Mouse (Mus musculus) cerebellum, adult 11 months (tissue): Measurements from ENCODE around the gene Tiam1.

ENCODE experiments used
- DNase-seq: peaks from one replicate; pipeline ENCODE4 v3.0.0; 2022

Tiam1 gene

DNA sequence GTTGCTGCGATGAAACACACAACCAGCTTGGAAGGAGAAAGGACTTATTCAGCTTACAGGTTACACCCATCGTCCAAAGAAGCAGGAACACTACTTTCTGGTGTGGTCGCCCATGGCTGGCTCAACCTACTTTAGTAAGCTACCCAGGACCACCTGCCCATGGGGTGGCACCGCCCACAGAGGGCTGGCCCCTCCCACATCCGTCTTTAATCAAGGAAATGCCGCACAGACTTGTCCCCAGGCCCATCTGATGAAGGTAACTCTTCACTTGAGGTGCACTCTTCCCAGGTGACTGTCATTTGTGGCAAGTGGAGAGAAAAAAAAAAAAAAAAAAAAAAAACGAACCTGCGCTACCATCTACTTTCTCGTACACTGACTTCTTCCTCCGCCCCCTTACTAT is 381.0 kb downstream of the Tiam1 start:
- no peak for DNase-seq

DNA sequence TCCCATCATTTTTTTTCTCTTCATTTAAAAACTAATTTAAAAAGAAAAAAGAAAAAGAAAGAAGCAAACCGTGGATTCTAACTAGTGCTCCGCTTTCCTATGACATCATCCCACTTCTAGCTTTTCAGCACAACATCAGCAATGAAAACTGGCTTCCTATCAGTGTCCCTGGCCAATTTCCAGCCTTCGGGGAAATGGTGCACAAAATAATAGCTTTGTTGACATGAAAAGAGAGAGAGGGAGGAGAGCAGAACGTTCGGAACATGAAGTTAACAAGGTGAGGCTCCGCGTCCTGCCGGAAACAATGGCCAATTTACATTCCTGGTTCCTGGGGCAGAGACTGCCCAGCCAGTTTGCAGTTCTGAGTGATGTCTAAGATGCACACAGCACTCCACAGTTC is 381.5 kb downstream of the Tiam1 start:
- DNase-seq, result no peak

DNA sequence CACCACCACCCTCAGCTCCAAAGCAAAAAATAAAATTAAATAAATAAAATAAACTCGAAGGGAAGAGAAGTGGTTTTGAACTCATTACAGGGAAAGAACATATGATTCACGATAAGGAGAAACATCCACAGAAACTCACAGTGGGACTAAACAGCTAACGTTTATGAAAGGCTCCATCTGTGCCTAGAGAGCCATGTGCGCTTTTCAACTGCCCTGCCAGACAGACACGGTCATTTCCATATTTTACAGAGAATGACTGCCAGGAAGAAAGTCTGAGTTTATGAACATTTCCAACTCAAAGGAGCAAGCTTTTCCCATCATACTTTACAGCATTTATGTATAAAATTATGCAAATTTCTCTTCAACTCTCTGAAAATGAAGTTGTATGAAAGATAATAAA is 386.2 kb downstream of the Tiam1 start:
- no peak for DNase-seq

DNA sequence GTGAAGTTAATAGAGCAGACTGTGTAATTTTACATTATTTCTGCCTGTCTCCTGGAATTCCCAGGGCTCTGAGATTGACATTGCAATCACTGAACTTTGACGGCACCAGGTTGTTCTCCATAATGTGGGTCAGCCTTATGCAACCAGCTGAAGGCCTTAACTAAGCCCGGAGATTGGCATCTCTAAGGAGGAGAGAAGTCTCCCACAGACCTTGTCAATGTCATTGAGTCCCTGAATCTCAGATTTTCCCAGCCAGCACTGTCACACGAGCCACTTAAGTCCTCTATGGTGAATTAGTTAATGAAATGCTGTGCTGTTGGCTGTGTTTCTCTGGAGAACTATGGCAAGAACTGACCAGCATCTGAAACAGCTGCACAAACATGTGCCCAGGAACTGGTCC is 388.9 kb downstream of the Tiam1 start:
- no peak for DNase-seq

DNA sequence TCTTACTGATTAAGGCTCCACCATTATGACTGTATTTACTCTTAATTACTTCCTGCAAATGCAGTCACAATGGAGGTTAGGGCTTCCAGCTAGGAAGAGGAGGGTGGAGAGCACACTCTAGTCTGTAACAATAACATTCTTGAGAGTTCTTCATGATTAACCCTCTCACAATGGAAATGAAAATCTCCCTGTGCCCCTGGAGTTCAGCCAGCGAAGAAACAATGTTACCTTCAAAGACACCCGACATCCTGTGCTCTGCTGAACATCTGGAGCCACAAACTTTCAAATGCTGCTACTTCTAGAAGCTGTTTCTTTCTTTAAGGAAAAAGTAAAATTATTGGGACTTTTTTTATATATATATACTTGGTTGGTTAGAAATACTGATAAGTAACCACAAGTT is 395.7 kb downstream of the Tiam1 start:
- no peak for DNase-seq

DNA sequence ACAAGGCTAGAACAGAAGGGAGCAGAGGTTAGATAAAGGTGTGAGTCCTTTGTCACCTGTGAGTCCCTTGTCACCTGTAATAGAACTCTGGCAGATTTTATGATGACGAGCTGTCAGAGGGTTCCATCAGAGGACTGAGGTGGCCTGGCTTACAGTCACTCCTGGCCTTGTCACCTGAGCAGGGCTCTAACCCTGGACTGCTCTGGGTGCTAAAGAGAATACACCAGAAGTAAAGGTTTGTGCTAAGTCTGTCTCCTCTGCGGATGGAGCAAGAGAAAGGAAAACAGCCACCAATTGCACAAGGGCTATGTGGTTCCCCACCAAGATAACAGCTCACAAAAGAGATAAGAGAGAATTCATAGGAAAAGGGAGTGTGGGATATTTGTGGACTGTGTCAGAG is 404.0 kb downstream of the Tiam1 start:
- DNase-seq, result no peak

DNA sequence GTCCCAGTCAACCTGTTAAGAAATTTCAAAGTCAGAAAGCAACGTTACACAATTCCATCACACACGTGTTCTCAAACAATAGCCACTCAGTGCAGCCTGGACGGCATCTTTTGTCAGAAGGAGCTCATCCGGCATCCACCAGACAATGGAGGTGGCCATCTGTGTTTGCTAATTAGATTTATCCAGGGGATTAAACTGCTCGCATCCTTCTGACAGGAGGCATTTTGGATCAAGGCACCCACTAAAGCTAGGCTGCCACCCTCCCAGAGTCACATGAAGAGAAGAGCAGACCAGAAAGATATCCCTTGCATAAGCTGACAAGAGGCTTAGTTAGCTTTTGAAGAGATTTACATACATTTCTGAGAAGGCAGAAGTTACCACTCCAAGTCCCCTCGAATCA is 404.6 kb downstream of the Tiam1 start:
- no peak for DNase-seq
